Mouse (Mus musculus) CD8-positive naive resting alpha-beta T cell, adult 2 months (primary cell): ENCODE measurements at regions not wholly inside any gene's neighbourhood (a gene's known extent, or its start where the extent isn't known, plus 50 kb on each side); places are given as distances from the start of the nearest gene placed in this dataset.

Experiments used
- DNase-seq, 2 experiments: peaks; one replicate each; pipeline ENCODE4 v3.0.0; 2022; ENCODE audit warnings: low read depth in 2 of 2, low spot score in 2 of 2

DNA sequence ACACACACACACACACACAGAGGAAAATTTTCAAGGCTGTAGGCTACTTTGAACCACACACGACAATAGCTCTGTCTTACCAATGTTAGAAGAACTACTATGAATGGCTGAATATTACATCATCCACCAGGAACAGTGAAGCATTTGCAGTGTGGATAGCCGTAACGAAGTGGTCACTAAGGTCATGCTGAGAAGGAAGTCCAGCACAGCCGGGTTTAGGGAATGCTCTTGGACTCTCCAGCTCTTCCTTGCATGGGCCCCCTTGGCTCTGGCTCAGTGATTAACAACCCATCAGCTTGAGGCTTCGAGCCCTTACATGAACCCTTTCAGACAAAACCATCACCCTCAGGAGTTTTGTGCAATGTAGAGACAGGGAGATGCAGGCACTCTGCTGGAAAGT lies 245.3 kb downstream of the Adamts20 start:
- no peak for DNase-seq

DNA sequence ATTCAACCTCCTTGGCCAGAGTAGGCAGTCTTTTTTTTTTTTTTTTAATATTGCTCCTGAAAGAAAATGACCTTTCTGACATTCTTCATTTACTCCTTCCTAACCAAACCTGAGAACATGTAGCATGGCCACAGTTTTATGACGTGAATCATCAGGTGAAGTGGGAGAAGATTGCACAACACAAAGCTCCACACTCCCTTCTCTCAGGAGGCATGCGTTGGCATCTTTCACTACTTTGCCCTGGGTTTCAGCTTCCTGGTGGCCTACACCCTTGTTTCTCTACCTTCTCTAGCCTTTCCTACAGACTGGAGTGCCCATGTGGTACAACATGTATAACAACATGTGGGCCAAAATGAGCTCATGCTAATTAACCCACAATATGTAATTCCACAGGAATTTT lies 248.5 kb downstream of the Adamts20 start:
- DNase-seq, result no peak

DNA sequence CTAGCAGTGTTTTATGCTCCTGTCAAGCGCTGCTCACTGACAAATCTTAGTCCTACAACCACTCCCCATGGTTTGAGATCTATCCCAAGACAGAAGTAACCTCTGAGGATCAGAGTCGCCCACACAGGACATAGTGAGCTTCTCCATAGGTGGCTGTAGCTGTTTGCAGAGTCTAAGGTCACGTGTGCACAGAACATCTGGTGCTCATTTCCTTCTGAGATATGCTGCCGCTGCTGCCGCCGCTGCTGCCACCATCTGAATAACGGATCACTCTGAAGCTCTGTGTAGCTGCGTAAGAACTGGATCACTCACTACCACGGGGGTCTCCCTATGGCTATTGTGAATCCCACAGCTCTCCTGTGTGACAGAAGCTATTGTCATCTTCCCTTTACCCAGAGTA lies 250.8 kb downstream of the Adamts20 start:
- peak; percentile 10 to 16 for DNase-seq

GRCm38 (mm10) chr15:94213393-94213792 lies 251.8 kb downstream of the Adamts20 start:
- no peak for DNase-seq

DNA sequence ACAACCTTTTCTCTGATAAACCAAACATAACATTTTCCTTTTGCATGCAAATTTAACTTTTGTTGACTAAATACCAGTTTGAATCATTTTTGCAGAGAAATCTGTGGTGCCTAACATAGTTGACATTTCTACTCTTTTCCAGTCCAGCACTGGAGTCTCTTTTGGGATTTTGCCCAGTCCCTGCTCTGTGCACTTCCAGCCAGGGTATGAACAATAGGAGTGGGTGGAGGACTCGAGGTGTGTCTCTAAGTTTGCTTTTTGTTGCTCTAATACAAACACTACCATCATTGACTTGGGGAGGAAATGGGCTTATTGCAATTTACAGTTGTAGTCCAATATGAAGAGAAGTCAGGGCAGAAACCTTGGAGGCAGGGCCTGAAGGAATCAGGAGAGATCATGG lies 256.7 kb downstream of the Adamts20 start:
- DNase-seq, result no peak

- no peak for DNase-seq
These were observed 258.8 kb downstream of the Adamts20 start for GRCm38 (mm10) chr15:94206454-94206853.

GRCm38 (mm10) chr15:94205309-94205893 lies 259.8 kb downstream of the Adamts20 start:
- DNase-seq, result no peak

GRCm38 (mm10) chr15:94190081-94190488 lies 275.1 kb downstream of the Adamts20 start:
- no peak for DNase-seq

GRCm38 (mm10) chr15:94187588-94187987 lies 277.6 kb downstream of the Adamts20 start:
- peak; percentile 2 to 35 for DNase-seq

DNA sequence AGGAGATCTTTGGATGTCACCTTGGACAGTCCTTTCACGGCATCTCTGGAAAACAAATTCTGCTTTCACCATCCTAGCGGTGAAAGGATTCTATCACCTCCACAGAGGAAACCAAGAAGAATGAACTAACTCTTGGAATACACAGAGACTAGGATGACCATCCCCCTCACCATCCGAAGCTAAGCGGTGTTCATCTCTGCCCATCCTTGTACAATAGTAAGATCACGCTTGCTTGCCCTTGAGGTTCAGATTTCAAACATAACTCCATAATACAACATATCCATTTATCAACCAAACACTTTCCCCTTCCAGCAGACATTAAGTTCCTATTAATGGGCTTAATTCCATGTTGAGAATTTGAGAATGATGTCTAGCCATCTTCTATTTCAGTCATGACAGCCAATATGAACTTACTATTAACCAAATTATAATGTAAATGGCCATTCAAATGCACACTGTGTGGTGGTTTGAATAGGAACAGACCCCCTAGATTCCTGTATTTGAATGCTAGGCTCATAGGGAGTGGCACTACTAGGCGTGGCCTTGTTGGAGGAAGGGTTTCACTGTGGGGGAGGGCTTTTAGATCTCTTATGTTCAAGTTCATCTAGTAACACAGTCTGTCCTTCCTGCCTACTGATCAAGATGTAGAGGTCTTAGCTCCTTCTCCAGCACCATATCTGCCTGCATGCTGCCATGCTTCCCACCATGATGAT lies 281.4 kb downstream of the Adamts20 start:
- no peak for DNase-seq

DNA sequence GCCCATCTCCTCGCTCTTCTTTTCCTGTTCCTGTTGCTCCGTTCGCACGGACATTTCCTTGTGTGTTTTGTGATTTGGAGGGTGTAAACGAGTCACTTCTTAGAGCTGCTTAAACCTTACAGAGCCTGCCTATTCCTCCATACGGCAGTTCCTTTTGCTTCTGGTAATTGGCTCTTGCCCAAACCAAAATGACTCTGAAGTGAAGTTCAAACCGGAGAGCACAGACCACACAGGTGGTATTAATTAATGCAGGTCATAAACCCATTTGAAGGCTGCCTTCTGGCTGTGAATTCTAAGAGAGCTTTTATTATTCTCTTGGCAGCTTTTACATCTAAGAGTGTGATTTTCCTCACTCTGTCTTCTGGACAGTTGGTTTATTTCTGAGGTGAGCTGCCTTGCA lies 291.1 kb downstream of the Adamts20 start:
- DNase-seq, result no peak

DNA sequence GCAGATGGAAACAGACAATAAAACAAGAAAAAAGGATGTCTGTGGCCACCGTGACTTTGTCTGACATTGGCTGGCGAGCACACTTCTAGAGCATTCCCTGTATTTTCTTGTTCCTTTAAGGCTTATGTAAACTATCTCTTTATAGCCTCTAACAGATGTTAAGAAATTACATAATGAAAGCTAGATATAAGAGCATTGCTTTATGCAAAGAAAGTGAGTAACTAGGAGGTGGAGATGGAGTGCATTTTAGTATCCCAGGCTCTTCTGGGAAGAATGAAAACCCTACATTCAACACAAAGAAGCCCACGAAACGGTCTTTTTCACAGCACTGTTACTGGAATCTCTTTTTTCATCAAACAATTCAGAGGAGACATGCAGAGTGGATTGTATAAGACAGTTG lies 304.4 kb downstream of the Adamts20 start:
- DNase-seq, result no peak

DNA sequence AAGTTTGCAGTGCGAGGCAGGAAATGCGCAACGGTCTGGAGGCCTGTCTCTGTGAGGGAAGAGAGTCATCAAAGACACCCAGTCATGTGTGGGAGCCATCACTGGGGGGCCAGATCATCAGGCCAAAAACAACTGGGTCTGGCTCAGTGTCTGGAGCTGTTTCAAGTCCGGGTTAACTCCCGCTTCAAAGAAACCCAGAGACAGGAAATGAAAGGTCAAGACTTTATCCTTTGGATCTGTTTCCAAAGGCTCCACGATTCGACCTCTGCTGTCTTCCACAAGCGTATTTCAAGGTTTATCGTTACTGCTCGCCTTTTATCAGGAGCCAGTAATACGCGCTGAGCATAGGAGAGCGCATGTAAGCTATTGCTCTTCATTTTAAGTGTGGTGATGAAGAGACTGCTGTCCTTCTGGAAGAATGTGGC lies 325.7 kb downstream of the Adamts20 start:
- no peak for DNase-seq

GRCm38 (mm10) chr15:94137159-94137952 lies 327.9 kb downstream of the Adamts20 start:
- DNase-seq, result no peak

- no peak for DNase-seq
These were observed 352.4 kb downstream of the Adamts20 start for GRCm38 (mm10) chr15:94112801-94113200.

DNA sequence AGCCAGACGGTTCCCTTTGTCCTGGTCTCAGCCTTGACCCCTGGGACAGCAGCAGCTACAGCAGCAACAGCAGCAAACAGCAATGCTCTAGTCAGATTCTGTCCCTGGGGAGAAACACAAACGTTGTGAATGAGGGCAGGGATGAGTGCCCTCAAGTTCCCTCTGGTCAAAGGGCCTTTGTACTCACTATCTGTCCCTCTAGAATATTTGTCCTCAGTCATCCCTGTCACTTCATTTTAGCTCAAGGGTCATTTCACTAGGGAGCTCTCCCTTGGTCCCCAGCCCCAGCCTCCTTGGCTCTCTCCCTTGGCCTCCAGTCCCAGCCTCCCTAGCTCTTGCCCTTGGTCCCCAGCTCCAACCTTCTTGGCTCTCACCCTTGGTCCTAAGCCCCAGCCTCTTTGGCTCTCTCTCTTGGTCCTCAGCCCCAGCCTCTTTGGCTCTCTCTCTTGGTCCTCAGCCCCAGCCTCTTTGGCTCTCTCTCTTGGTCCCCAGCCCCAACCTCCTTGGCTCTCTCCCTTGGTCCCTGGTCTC lies 358.0 kb downstream of the Adamts20 start:
- no peak for DNase-seq

- no peak for DNase-seq
These were observed 374.6 kb downstream of the Adamts20 start for GRCm38 (mm10) chr15:94090644-94091043.

DNA sequence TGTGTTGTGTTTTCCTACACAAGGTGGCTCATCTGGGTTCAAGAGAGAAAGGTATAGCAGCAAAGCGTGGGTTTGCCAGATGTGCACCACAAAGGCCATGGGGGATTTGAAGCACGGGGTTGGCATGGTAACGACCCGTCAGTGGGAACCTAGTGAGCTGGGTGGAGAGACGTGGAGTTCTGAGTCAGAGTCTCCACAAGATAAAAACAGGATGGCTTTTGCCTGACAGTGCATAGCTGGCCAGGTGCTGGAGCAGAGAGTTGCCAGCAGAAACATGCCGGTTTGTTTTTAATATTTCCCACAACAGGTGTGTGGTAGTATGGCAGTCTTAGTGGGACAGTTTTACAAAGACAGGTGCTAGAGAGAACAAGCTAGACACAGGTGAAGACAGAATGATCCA lies 375.4 kb downstream of the Adamts20 start:
- DNase-seq, result no peak

- no peak for DNase-seq
These were observed 382.8 kb downstream of the Adamts20 start for GRCm38 (mm10) chr15:94082369-94082768.

DNA sequence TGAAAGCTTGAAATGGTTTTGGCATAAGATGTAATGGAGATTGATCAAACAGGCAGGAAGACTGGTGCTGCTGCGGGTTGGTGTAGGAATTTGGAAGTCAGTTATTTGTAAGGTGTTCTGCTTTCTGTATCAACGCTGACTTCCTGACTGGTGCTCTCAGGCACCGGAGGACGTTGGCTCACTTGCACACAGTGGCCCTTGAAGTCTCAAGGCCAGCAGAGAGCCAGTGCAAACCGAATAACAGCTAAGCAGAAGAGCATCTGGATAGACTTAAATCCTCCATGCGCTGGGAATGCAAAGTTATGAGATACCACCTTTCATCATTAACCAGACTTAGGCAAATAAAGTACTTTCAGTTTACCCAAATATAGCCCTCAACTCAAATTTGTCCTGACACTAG lies 388.2 kb downstream of the Adamts20 start:
- DNase-seq, result no peak

- no peak for DNase-seq
These were observed 390.9 kb downstream of the Adamts20 start for GRCm38 (mm10) chr15:94074161-94074950.
